Mouse (Mus musculus) layer of hippocampus, adult 18-20 months (tissue): ENCODE results near the gene Wdr18. TPM values are rescaled to one million over a fixed set of nuclear protein-coding genes. Genes with fewer than 3 reads are reported as not detected.

Experiments used
- DNase-seq, 2 experiments: peaks; one replicate each; pipeline ENCODE4 v3.0.0; 2022; ENCODE audit warnings: low spot score in 2 of 2
- total RNA-seq, 2 experiments: library from RNA; stranded (reverse); gene quantifications; 2 replicates each; pipeline ENCODE4 v1.2.3; 2021

Wdr18 gene
- total RNA-seq, 2 experiments from 2014 or later, result 40.3 to 42.1 TPM

DNA sequence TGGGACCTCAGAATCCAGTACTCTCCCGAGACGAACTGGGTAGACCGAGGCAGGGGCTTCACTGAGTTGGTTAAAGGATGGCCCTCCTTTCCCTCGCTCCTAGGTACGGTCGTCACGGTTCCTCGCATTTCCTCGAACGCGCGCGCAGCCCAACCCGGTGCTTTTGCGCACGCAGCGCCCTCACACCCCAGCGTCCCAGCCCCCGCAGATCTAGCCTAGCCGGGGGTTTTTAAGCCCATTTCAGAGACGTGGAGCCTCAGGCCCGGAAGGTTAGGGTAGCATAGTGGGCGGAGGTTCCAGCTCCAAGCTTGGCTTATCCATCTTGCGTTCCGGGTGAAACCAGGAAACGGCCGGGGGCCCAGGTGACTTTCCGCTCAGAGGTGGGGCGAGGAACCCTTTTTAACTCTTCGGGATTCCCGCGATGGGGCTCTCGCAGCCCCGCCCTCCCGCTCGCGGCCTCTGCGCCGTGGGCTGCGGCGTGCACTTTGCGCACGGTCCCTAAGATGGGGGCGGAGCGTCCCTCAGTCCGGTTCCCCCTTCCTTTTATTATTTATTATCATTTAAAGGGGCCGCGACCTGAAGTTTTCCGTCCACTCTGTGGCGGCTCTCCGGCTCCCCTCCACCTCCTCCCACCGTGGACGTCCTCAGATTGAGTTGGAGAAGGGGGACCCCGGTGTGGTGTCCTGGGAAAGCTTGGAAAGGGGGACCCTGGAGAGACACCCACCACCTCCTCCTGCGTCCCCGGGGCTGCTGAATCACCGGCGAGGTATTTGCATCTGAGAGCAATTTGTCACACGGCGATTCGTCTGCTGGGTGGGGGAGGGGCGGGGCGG lies 33.2 kb upstream of the Wdr18 start, which contains the start of gene Arid3a:
Arid3a (plus strand) TSS at position 553 of the 833 bp plus-strand sequence.
- peak; percentile 86 to 89 for DNase-seq

DNA sequence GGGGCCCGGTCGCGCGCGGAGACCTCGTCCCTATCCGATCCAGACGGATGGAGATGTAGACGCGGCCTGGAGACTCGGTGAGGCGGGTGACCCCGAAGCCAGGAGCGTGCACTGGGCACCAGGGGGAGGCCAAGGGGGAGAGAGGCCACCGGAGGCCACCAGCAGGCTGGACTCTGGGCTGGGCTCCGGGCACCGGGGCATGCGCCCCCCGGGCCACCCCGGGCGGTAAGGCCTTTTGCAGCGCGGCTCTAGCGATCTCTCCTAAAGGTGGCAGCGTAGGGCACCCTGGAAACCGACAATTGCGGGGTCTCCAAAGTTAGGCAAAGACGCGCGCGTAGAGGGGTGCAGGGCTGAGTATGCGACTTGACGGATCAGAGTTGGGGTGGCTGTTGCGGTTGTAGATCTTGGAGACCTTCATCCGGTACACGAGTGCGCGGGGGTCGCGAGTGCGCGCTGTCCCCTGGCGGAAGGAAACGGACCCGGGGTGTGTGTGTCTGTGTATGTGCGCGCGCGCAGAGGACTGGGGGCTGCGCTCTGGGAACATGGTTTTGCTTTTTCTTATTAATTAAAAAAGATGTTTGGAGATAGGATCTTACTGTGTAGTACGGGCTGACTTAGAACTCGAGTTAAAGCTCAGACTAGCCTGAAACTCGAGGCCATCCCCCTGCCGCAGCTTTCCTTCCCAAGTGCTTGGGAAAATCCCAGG lies 32.5 kb upstream of the Wdr18 start:
- DNase-seq, result peak in 1 of 2 experiments; percentile 57

DNA sequence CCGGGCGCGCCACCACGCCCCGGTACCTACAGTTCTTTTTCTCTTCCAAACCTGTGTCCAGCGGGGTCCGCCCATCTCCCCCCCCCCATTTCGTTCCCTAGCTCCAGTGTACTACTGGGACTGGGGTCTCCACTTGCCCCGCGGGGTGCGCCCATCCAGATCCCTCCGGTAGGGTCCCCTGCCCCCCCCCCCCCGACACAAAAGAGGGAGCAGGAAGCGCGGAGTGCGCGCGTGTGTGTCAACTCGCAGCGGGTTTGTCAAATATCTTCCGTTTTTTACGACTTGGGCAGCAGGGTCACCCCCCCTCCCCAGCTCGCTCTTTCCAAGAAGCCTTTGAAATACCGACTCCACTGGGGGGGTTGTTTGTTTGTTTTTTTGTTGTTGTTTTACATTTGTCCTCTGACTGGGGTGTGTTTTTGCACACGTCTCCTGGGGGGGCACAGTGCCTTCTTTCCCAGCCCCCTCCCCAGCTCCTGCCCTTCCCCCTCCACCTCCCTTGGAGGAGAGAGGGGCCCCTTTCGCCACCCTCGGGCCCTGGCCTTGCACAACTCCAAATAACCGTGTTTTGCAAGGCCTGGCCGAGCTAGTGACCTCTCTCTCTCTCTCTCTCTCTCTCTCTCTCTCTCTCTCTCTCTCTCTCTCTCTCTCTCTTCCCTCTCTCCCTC lies 31.8 kb upstream of the Wdr18 start:
- no peak for DNase-seq

DNA sequence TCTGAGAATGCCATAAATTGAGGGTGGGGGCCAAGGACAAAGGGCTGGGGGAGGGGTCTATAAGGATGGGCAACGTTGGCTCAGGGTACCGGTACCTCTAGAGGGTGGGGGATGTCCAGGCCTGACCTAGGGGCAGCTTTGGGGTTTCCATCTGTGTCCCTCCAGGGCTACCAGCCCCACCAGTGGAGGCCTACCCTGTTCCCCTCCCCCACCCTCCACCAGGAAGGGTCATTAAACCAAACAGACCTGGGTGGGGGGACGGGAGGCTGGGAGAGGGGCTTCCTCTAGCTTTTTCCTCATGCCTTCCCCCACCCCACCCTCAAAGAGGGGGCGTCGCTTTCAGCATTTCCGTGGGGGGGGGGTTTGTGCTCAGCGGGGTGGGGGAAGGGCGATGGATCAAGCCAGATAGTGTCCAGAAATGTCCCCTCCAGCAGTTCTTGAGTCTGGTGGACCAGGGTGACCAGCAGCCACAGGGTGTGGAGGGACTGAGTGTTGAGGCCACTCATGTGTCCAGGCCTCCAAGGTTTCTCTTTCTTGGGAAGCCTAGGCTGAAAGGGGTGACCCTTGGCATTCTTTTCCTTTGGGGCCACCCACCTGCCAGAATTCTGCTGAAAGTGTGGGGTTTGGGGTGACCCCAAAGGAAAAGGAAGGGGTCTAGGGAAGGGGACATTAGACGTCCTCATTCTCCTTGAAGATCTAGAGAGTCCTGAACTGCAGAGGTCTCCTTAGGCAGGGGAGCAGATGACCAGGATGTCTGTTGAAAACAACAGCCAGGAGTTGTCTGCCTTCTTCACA lies 30.8 kb upstream of the Wdr18 start:
- no peak for DNase-seq

DNA sequence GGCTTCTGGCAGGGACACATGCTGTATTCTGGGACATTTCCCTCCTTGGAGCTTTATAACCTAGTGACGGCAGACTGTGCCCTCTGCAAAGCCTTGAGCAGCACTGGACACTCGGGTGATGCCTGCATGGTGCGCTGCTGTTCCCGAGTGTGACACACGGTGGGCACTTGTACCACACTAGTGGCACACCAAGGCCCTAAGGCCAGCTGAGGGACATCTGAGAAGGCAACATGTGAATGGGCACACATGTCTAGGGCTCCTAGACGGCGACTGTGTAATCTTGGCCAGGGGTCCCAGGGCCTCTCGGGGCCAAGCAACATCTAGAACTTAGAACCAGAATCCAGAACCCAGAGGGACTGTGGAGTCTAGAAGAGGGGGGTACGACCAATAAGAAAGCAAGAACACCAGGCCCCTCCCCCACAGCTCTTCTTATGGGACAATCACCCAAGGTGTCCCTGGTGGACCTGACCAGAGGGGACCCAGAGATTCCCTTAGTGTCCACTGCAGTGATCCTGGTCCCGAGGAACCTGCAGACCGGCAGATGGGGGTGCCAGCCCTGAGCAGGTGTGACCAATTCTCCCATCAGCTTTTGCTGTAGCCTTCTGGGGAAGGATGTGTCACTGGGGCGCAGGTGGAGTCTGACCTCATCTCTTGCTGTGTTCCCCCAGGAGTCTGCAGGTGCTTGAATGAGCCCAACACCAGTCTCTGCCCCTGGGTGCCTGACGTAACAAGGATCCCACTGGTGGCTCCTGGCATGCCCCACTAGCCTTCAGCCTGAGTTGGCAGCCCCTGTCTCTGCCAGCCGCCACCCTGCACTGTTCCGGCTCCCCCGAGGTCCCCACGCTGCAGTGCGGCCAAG lies 29.8 kb upstream of the Wdr18 start:
- no peak for DNase-seq

DNA sequence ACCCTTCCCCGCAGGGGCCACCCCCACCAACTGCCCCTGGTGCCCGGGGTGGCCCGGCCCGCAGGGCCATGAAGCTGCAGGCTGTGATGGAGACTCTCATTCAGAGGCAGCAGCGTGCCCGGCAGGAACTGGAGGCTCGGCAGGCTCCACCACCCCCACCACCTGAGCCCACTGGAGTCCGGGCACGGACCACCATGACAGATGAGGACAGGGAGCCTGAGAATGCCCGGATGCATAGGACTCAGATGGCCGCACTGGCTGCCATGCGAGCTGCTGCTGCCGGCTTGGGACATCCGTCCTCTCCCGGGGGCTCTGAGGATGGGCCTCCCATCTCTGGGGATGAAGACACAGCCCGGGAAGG lies 29.1 kb upstream of the Wdr18 start:
- no peak for DNase-seq

DNA sequence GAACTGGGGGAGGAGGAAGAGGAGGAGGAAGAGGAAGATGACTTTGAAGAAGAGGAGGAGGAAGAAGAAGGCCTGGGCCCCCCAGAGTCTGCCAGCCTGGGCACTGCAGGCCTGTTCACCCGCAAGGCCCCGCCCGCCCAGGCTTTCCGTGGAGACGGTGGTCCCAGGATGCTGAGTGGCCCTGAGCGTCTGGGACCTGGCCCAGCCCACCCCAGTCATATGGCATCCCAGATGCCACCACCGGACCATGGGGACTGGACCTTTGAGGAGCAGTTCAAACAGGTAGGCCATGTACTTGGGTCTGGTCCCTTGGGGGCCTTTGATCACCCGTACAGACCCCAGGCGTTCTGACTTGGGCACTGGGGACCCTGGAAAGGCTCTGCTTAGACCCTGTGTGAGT lies 28.2 kb upstream of the Wdr18 start:
- no peak for DNase-seq

DNA sequence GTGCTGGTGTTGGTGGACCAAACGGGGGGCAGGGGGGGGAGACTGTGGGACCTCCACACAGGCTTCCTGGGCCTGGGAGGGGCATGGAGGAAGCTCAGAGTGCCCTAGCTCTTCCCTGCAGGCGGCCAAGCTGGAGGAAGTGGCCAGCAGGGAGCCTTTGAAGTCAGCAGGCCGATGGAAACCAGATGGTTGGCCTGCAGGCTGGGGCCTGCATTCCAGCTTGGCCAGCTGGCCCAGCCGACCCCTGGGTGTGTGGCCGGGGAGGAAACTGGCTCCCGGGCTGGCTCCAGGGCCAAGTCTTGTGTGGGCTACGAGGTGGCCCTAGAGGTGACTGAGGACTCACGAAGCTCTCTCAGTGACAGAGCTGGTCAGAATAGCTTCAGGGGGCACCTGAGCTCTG lies 27.2 kb upstream of the Wdr18 start:
- DNase-seq, result no peak

DNA sequence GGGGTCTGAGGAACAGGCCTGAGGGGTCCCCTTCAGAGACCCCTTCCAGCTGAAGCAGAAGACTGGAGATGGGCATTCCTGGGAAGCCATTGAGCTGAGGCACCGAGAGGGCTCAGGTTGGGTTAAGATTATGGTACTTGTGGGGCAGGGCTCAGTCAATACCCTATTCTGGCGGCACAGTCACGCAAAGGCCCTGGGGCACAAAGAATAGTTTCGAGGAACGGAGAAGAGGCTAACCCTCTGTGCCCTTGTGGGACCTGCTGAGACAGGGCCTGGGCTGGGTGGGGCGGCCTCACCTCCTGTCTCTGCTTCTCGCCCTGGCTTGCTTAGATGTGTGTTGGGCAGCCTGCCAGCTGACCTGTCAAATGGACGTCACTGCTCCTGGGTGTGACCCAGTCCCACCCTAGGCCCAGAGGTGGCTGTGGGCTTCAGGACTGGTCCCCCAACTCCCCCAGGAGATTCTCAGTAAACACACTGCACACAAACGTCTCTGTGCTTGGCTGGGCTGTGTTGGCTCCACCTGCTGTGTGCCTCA lies 26.7 kb upstream of the Wdr18 start:
- DNase-seq, result no peak

DNA sequence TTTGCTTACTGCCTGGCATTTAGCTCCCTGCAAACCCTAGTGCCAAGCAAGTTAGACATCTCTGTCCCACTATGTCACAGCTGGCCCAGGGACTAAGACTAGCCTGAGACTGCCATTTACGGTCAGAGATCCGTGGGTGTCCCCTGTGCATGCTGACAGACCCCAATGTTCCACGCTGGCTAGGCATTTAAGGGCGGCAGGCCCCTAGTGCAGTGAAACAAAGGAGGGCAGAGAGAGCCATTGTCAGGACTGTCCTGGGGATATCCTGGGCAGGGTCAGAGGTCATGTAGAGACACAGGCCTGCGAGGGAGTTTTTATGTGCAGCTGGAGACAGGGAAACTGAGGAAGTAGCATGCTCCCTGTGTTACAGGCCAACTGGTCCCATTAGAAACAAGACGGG lies 26.1 kb upstream of the Wdr18 start:
- no peak for DNase-seq

DNA sequence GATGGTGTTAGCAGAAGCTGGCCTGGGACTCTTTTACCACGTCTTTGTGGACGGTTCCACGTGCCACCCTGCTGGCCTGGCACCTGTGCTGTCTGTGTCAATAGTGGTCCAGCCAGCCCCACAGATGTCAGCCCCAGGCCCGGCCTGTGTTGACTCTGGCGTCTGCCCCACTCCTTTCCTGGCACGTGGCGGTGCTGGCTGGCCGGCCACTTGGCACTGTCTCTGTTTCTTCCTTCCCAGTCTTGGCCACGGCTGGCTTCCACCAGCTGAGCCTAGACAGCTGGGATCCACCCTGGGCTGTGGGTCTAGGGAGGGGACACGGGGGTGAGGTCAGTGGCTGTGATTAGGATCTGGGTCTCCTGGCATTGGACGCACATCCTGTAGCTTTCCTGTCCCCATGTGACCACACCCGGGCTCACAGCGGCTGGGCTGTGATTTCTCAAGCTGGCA lies 25.7 kb upstream of the Wdr18 start:
- DNase-seq, result peak in 1 of 2 experiments; percentile 65

DNA sequence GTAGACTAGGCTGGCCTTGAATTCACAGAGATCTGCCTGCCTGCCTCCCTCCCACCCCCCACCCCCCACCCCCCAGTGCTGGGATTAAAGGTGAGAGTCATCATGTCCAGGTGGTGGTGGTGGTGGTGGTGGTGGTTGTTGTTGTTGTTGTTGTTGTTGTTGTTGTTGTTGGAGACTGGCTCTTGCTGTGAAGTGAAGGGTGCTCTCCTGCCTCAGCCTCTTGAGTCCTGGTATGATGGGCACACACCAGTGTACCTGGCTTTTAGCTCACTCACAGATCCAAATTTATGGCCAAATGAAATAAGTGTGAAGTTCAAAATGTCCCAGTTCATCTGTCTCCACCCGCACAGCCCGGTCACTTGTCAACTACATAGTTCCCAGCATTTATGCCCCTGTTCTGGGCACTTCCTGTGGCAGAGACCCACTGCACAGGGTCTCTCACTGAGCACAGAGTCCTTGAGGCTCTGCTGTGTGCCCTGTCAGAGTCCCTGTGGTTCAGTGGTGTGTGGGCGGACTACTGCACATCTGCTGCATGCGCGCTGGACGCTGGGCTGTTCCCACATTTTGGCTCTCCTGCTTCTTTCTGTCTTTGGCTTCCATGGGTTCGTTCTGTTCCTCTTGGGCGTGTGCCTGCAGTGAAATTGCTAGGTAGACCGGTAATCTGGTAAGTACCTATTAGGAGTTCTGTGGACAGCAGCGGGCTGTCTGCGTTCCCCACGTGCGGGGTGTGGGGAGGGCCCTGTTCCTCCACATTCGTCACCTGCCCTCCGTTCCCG lies 25.0 kb upstream of the Wdr18 start:
- DNase-seq, result no peak

DNA sequence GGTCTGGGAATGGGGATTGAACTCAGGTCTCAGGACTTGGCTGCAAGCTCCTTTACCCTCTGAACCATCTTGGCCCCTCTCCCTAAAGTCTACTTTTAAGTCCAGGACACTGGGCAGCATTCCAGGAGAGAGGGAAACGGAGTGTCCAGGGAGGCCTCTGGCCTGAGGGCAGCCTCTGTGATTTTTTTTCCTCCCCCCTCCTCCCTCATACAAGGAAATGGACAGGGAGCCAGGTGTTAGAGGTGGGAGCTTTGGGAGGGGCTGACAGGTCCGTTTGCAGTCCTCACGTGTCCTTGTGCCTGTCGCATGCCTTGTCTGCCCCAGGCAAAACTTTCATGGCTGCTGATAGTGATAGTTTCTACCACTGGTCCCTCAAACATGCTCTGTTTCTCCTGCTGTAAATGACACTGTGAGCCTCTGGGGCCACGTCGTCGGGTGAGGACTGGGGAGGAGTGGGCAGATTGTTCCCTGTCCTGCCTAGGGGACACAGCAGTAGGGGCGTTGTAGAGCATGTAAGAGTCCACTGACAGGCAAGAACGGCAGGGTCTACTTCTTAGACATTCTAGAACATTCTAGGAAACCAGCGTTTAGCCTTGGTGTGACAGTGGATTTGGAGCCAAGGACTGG lies 23.6 kb upstream of the Wdr18 start:
- DNase-seq, result no peak

DNA sequence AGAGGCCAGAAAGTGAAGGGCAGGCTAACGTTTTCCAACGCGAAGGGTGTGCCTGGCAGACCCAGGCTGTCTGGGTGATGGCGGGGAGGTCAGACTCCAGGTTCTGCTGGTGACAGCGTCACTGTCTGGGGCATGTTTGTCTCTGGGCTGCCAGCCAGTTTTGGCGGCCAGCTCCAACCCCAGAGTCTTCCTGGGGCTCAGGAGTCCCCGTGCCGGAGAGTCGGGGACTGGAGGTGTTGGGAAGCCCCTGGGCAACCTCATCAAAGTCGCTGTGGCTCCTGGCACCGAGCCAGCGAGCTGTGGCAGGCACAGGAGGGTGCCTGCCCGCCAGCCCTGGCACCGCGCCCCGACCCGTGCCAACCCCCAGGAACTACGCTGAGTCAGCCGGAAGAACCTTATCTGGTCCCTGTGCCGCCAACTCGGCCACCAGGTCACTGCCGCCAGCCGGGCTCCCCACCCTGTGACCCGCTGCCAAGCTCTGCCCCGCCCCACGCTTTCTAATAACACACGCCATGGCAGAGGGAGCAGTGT lies 23.0 kb upstream of the Wdr18 start:
- no peak for DNase-seq

DNA sequence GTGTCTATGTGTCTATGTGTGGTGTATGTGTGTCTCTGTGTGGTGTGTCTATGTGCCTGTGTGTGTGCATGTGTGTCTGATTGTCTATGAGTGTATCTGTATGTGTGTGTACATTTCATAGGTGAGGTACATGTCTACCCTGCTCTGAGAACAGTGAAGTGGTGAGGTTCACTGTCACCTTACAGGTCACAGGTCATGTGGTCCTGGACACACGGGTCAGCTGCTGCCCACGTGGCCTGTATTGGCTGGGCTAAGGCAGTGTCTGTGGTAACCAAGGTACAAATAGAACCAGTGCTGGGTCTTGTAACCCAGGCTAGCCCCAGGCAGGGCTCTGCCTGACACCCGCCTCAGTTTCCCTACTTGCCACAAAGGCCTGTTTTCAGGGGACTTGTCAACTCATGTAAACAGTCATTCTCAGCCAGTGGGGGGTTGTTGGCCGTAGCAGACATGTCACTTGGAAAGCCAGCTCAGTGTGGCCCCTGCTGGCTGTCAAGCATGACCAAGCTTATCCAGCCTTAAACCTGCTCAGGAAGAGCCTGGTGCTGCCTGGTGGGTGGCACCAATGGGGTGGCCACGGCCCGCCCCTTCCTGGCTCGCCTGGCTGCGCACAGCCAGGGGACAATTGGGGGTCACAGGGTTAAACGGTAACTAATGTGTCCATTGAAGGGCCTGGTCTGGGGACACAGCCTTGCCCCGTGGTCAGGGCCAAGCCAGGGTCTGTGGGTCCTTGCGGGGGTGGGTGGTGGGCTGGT lies 22.0 kb upstream of the Wdr18 start:
- DNase-seq, result no peak

DNA sequence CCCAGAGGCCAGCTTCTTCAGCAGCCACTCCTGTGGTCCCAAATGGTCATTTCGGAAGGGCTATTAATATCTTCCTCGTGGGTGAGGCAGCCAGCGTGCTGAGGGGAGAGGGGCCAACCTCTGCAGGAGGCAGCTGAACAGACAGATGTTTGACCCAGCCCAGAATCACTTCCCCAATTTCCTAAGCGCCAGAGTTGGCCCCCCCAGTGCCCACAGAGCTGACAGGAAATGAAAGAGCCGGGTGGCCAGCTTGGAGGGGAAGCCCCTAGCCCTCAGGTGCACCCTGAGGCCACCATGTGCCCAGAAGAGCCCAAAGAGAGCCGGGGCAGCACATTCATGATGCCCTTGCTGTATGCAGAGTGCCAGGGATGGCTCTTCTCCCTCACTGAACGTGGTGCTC lies 19.2 kb upstream of the Wdr18 start:
- DNase-seq, result no peak

DNA sequence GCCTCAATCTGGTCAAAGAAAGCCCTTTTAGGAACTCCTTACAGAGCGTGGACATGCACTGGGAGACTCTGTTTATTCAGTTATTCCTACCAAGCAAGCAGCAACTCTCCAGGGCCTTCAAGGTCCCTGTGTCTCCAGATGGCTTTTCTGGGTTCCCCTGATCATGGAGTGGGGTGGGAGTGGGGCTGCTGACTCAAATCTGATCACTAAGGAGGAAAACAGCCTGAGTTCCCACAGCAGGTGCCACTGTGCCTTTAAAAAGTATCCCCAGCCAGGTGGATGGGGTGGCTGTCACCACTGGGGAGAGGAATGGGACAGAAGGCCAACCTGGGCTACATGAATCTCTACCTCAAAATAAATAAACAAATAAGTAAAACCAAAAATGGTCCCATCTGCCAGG lies 17.0 kb upstream of the Wdr18 start:
- no peak for DNase-seq

DNA sequence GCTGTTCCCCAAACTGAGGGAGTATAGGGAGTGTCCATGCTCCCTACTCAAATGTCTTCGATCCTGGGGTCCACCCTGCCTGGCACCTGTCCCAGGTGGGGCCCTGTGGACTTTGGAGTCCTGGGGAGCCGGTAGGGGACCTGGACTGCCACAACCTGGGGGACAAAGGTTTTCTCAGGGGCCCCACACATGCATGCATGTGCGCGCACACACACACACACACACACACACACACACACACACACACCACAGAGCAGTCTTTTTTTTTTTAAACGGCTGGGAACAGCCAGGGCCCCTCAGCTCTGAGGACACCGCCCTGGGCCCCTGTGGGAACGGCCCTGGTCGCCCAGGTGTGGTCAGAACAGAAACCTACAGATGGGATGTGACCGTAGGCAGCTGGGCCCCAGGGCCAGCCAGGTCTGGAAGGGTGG lies 16.5 kb upstream of the Wdr18 start:
- DNase-seq, result no peak
